Mouse (Mus musculus): ENCODE results near the gene Stpg3. TPM values are rescaled to one million over a fixed set of nuclear protein-coding genes. Genes with fewer than 3 reads are reported as not detected.
A peak's percentile ranks its signal among the peaks of the same experiment; 100 is the strongest.

Stpg3 gene
- polyA plus RNA-seq, 1 experiment from 2014 or later = not detected

GRCm38 (mm10) chr2:25193330-25193770 lies 21.1 kb downstream of the Stpg3 start:
- Histone ChIP-seq H3K4me3 (ENCODE audit: low read depth, low read length) (no peak overlapping the region), H3K27me3 (ENCODE audit: control insufficient read depth, insufficient read depth, low read depth, low read length) (peaks cover 21% of the 10 kb centered on the region), H3K27ac (ENCODE audit: low read length) (no peak overlapping the region), H3K4me1 (ENCODE audit: control insufficient read depth, insufficient read depth, low read length) (no peaks in the 10 kb centered on the region; the same call in 1 of the 2 replicates), H3K9me3 (replicated peaks; ENCODE audit: control insufficient read depth, low read length, poor library complexity, severe bottlenecking) (no peaks in the 10 kb centered on the region), H3K9ac (ENCODE audit: low read depth, low read length) (no peak overlapping the region), H3K36me3 (ENCODE audit: control insufficient read depth, insufficient read depth, low read length) (no peaks in the 10 kb centered on the region), H3K4me2 (ENCODE audit: low read length) (no peak overlapping the region)
- WGBS = 3% methylated on average over 6 of the region's 6 CpGs
- ATAC-seq = peak; percentile 79

DNA sequence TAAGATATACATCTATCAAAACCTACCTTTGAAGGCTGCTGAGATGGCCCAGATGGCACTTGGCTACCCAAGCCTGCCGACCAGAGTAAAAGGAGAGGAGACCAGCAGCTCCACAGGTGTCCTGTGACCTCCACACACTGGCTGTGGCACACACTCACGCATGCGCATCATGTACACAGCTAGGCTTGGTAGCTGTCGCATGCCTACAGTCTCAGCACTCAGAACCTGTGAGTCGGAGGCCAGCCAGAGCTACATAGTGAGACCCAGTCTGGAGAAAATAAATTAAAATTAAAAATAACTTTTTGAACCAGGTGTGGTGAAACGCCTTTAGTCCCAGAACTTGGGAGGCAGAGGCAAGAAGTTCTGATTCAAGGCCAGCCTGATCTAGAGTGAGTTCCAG lies 26.6 kb downstream of the Stpg3 start:
- no peak for ATAC-seq
- Histone ChIP-seq H3K9me3 (replicated peaks; ENCODE audit: control insufficient read depth, low read length, poor library complexity, severe bottlenecking) (no peaks in the 10 kb centered on the region), H3K27ac (ENCODE audit: low read length) (no peak overlapping the region), H3K4me3 (ENCODE audit: low read depth, low read length) (no peak overlapping the region), H3K9ac (ENCODE audit: low read depth, low read length) (no peak overlapping the region), H3K36me3 (ENCODE audit: control insufficient read depth, insufficient read depth, low read length) (no peaks in the 10 kb centered on the region), H3K4me2 (ENCODE audit: low read length) (no peak overlapping the region), H3K4me1 (ENCODE audit: control insufficient read depth, insufficient read depth, low read length) (peaks cover 13% of the 10 kb centered on the region), H3K27me3 (ENCODE audit: control insufficient read depth, insufficient read depth, low read depth, low read length) (no peaks in the 10 kb centered on the region)
- WGBS = 81% methylated on average over 6 of the region's 6 CpGs

DNA sequence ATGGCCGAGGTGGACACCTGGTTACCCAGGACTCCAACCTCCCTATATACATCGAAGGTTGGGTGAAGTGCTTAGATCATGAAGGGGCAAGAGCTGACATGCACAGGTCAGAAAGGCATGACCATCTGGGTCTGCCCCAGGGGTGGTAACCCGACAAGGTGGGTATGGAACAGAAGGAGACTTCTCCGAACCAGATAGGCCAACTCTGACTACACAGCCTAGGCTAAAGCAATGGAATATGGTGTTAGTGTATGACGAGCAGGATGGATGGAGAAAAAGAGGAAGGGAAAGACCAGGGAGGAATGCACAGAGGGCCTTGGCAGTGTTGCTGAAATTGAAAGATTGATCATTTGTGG lies 27.9 kb downstream of the Stpg3 start:
- Histone ChIP-seq H3K36me3 (ENCODE audit: control insufficient read depth, insufficient read depth, low read length) (no peaks in the 10 kb centered on the region), H3K4me2 (ENCODE audit: low read length) (peak overlapping the region; percentile 76), H3K4me1 (ENCODE audit: control insufficient read depth, insufficient read depth, low read length) (peaks cover 18% of the 10 kb centered on the region), H3K9me3 (replicated peaks; ENCODE audit: control insufficient read depth, low read length, poor library complexity, severe bottlenecking) (no peaks in the 10 kb centered on the region), H3K27me3 (ENCODE audit: control insufficient read depth, insufficient read depth, low read depth, low read length) (no peaks in the 10 kb centered on the region), H3K27ac (ENCODE audit: low read length) (no peak overlapping the region; the same call in 1 of the 2 replicates), H3K9ac (ENCODE audit: low read depth, low read length) (peak overlapping the region; percentile 74; the same call in 1 of the 2 replicates), H3K4me3 (ENCODE audit: low read depth, low read length) (peak overlapping the region; percentile 46)
- no peak for ATAC-seq
- 25% methylated on average over 5 of the region's 5 CpGs for WGBS

- H3K27ac ChIP-seq (ENCODE audit: low read length) = peak overlapping the region; percentile 80
- WGBS = under 1% methylated on average over 63 of the region's 64 CpGs
- ATAC-seq = peak; percentile 79
- peak overlapping the region; percentile 76 for H3K4me2 ChIP-seq (ENCODE audit: low read length)
- no peaks in the 10 kb centered on the region for H3K36me3 ChIP-seq (ENCODE audit: control insufficient read depth, insufficient read depth, low read length)
- H3K4me1 ChIP-seq (ENCODE audit: control insufficient read depth, insufficient read depth, low read length) = peaks cover 18% of the 10 kb centered on the region
- peak overlapping the region; percentile 74 for H3K9ac ChIP-seq (ENCODE audit: low read depth, low read length)
- peak overlapping the region; percentile 46 for H3K4me3 ChIP-seq (ENCODE audit: low read depth, low read length)
- H3K27me3 ChIP-seq (ENCODE audit: control insufficient read depth, insufficient read depth, low read depth, low read length) = no peaks in the 10 kb centered on the region
- H3K9me3 ChIP-seq (replicated peaks; ENCODE audit: control insufficient read depth, low read length, poor library complexity, severe bottlenecking) = no peaks in the 10 kb centered on the region
Measured at GRCm38 (mm10) chr2:25185625-25186574, 28.5 kb downstream of the Stpg3 start.

- Histone ChIP-seq H3K36me3 (ENCODE audit: control insufficient read depth, insufficient read depth, low read length) (no peaks in the 10 kb centered on the region), H3K27me3 (ENCODE audit: control insufficient read depth, insufficient read depth, low read depth, low read length) (no peaks in the 10 kb centered on the region; the same call in 1 of the 2 replicates), H3K9ac (ENCODE audit: low read depth, low read length) (no peak overlapping the region), H3K4me3 (ENCODE audit: low read depth, low read length) (no peak overlapping the region), H3K4me2 (ENCODE audit: low read length) (no peak overlapping the region), H3K4me1 (ENCODE audit: control insufficient read depth, insufficient read depth, low read length) (peaks cover 23% of the 10 kb centered on the region), H3K27ac (ENCODE audit: low read length) (no peak overlapping the region), H3K9me3 (replicated peaks; ENCODE audit: control insufficient read depth, low read length, poor library complexity, severe bottlenecking) (no peaks in the 10 kb centered on the region)
- WGBS = 91% methylated on average over 7 of the region's 7 CpGs
- no peak for ATAC-seq
Measured at GRCm38 (mm10) chr2:25184496-25184895, 29.9 kb downstream of the Stpg3 start.

- WGBS = 42% methylated on average over 2 of the region's 2 CpGs
- Histone ChIP-seq H3K27ac (ENCODE audit: low read length) (no peak overlapping the region), H3K9ac (ENCODE audit: low read depth, low read length) (no peak overlapping the region), H3K4me3 (ENCODE audit: low read depth, low read length) (no peak overlapping the region; the same call in 1 of the 2 replicates), H3K9me3 (replicated peaks; ENCODE audit: control insufficient read depth, low read length, poor library complexity, severe bottlenecking) (no peaks in the 10 kb centered on the region), H3K36me3 (ENCODE audit: control insufficient read depth, insufficient read depth, low read length) (no peaks in the 10 kb centered on the region), H3K4me2 (ENCODE audit: low read length) (peak overlapping the region; percentile 67), H3K27me3 (ENCODE audit: control insufficient read depth, insufficient read depth, low read depth, low read length) (no peaks in the 10 kb centered on the region; the same call in 1 of the 2 replicates), H3K4me1 (ENCODE audit: control insufficient read depth, insufficient read depth, low read length) (peaks cover 23% of the 10 kb centered on the region)
- ATAC-seq = no peak
Measured at GRCm38 (mm10) chr2:25183336-25183735, 31.1 kb downstream of the Stpg3 start.

DNA sequence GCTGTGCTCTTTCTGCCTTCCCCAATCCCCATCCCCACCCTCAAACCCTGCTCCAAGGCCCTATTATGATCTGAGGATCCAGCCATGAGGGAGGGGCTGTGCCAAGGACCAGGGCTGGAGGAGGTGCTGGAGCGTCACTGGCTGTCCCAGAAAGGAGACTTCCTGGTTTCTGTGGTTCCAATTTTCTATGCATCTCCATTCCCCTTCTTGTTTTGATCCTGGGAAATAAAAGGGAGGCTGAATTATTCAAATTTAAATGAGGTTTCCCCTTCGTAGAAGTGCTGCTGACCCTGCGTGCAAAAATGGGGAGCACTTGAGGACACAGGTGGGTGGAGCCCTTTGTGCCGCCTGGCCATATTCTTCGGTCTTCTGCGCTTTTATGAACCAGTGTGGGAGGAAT lies 31.8 kb downstream of the Stpg3 start:
- Histone ChIP-seq H3K4me3 (ENCODE audit: low read depth, low read length) (peak overlapping the region; percentile 69), H3K4me1 (ENCODE audit: control insufficient read depth, insufficient read depth, low read length) (peaks cover 30% of the 10 kb centered on the region), H3K27ac (ENCODE audit: low read length) (peak overlapping the region; percentile 26; the same call in 1 of the 2 replicates), H3K9ac (ENCODE audit: low read depth, low read length) (peak overlapping the region; percentile 47; the same call in 1 of the 2 replicates), H3K4me2 (ENCODE audit: low read length) (peak overlapping the region; percentile 67), H3K27me3 (ENCODE audit: control insufficient read depth, insufficient read depth, low read depth, low read length) (no peaks in the 10 kb centered on the region; the same call in 1 of the 2 replicates), H3K9me3 (replicated peaks; ENCODE audit: control insufficient read depth, low read length, poor library complexity, severe bottlenecking) (no peaks in the 10 kb centered on the region), H3K36me3 (ENCODE audit: control insufficient read depth, insufficient read depth, low read length) (no peaks in the 10 kb centered on the region)
- 6% methylated on average over 6 of the region's 6 CpGs for WGBS
- no peak for ATAC-seq

DNA sequence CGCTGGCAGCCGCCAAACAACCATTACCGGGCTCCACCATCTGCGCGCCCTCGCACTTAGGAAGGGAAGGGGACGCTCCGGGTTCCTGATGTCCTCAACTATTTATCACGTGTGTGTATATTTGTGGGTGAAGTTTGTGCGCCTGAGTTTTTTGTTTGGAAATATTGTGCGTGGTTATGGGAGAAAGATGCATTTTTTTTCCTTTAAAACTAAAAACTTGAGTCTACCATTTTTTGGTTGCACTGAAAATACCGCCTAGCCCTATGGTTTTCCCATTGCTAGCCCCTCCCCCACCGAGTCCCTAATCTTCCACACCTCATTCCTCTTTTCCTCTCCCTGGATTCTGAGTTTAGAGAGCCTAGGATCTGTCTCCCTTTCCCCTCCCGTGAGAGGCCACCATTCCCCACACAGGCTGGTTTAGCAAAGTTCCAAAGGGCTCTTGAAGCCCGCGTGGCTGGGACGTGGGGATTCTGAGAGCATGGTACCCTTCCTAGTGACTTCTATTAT lies 32.5 kb downstream of the Stpg3 start:
- Histone ChIP-seq H3K4me1 (ENCODE audit: control insufficient read depth, insufficient read depth, low read length) (peaks cover 34% of the 10 kb centered on the region), H3K27me3 (ENCODE audit: control insufficient read depth, insufficient read depth, low read depth, low read length) (no peaks in the 10 kb centered on the region; the same call in 1 of the 2 replicates), H3K4me3 (ENCODE audit: low read depth, low read length) (peak overlapping the region; percentile 69), H3K9me3 (replicated peaks; ENCODE audit: control insufficient read depth, low read length, poor library complexity, severe bottlenecking) (no peaks in the 10 kb centered on the region), H3K9ac (ENCODE audit: low read depth, low read length) (peak overlapping the region; percentile 74), H3K4me2 (ENCODE audit: low read length) (peak overlapping the region; percentile 67), H3K27ac (ENCODE audit: low read length) (peak overlapping the region; percentile 79), H3K36me3 (ENCODE audit: control insufficient read depth, insufficient read depth, low read length) (no peaks in the 10 kb centered on the region)
- ATAC-seq = no peak
- WGBS = under 1% methylated on average over 17 of the region's 17 CpGs

Measured in midbrain, embryonic 16.5 days (tissue).